Mouse (Mus musculus) C2C12 (cell line): ENCODE measurements around the gene Golim4.

ENCODE experiments used
- CEBPB ChIP-seq: IDR thresholded peaks from one replicate; pipeline ENCODE4 v1.6.1; 2011; ENCODE audit warnings: low read depth, mild to moderate bottlenecking, control low read depth, moderate library complexity
- CTCF ChIP-seq: IDR thresholded peaks from one replicate; pipeline ENCODE4 v1.5.1; 2011; ENCODE audit not compliant: control insufficient read depth, insufficient read depth, insufficient read length
- FOSL1 ChIP-seq: IDR thresholded peaks from one replicate; pipeline ENCODE4 v1.8.0; 2011; ENCODE audit warnings: mild to moderate bottlenecking, low read length; ENCODE audit not compliant: poor library complexity, insufficient read depth, severe bottlenecking
- MYOG ChIP-seq: IDR thresholded peaks from one replicate; pipeline ENCODE4 v1.6.1; 2011; ENCODE audit not compliant: control insufficient read depth, insufficient read length; ENCODE audit errors: extremely low read depth

- TF ChIP-seq MYOG (no peak), CTCF (no peak), CEBPB (no peak), FOSL1 (no peak)
Observed at GRCm38 (mm10) chr3:75879269-75879668, 77.5 kb downstream of the Golim4 start.
